Mouse (Mus musculus): ENCODE measurements around the gene 4930444G20Rik. TPM values are rescaled to one million over a fixed set of nuclear protein-coding genes. Genes with fewer than 3 reads are reported as not detected.
"Not testable (repeated sequence)": the region's sequence is repeated elsewhere in the genome, so short reads cannot be mapped to it uniquely, and the experiment has no call there.

Gene 4930444G20Rik
- total RNA-seq (2021): not detected
- long read RNA-seq, experiment 1: 0 reads
- long read RNA-seq, experiment 2: 0 reads

DNA sequence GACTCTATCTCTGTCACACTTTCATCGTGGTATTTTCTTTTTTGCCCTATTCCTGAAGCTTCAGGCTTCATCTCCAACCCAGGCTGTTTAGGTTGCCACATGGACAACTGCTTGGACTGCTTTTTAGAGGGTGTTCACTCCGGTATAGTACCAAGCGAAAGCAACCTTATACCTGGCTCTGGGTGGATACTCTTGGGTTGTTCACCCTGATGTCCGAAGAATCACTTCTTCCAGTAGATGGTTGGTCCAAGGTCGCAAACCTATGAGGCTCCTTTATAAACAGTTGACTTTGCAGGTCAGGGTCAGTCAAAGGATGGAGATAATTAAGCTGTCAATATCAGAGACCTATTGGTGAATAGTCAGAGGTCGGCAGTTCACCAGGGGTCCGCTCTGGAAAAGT lies at the start of gene 4930444G20Rik:
4930444G20Rik (minus strand) TSS at position 101 of the 400 bp plus-strand sequence.
- DNase-seq: not testable (repeated sequence)

DNA sequence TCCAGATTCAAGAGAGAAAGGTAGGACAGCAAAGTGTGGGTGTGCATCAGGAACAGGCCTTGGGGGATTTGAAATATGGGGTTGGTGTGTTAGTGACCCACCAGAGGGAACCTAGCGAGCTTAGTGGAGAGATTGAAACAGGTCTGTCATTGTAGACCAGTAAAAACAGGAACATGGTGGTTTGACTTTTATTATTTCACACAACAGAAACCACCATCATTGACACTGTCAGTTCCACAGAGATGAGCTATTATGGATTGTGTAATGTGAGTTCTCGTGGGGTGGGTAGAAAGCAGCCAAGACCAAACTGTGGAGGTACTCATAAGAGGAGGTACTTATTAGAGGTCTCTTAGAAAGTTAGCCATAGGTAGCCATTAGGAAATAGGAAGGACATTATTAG lies 6.7 kb upstream of the 4930444G20Rik start:
- DNase-seq: no peak

- peak in 1 of 2 experiments; percentile 32 for DNase-seq
Observed at GRCm38 (mm10) chr10:22072739-22073138, 4.9 kb upstream of the 4930444G20Rik start.

GRCm38 (mm10) chr10:22070576-22070975 lies 2.7 kb upstream of the 4930444G20Rik start:
- DNase-seq: peak in 1 of 2 experiments; percentile 3

GRCm38 (mm10) chr10:22070168-22070567 lies 2.3 kb upstream of the 4930444G20Rik start:
- DNase-seq: no peak

GRCm38 (mm10) chr10:22059415-22059814 lies 8.5 kb downstream of the 4930444G20Rik start:
- no peak for DNase-seq

DNA sequence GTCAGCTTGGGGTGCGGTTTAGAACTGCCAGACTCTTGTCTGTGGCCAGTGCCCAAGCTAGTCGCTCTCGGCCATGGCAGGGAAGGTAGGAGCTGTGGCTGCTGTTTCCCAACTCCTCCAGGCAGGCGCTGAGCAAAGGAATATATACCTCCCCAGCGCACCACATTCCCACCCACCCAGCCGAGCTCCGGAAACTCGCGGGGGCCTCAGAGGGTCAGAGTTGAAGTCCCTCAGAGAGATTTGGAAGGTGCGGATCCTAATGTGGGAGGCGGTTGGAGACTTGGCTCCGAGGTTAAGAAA lies 8.9 kb downstream of the 4930444G20Rik start:
- no peak for DNase-seq

DNA sequence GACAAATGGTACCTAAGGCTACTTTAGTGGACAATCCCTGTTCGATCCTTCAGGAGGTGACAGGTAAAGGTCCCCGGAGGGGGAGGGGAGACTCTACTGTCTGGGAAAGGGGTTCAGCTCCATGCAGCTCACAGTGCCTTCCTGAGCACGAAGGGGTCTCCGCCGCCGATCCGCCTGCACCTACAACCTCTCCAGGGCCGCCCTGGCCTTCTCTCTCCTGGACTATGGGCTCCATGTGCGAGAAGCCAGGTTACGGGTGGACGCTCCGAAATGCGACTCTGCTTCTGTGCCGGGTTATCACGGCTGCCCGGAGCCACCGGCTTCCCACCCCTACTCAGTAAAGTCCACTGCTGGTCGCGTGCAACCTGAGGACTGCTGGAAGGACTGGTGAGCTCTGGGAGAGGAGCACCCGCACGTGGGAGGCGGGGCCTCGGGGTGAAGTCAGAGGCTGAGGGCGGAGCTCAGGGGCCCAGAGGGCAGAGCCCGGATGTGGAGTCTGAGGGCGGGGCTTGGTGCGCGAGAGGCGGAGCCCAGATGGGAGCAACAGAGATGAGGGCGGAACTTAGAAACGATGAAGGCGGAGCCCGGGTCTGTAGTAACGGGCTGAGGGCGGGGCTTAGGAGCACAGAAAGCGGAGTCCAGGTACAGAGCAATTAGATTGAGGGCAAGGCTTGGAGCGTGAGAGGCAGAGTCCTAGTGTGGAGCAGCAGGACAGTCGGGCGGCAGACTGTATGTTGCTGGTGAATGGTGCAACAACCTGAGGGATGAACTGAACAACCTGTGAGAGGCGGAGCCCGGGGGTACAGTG lies 9.5 kb downstream of the 4930444G20Rik start:
- DNase-seq: peak; percentile 96 to 98

GRCm38 (mm10) chr10:22055308-22055707 lies 12.6 kb downstream of the 4930444G20Rik start:
- DNase-seq: no peak

DNA sequence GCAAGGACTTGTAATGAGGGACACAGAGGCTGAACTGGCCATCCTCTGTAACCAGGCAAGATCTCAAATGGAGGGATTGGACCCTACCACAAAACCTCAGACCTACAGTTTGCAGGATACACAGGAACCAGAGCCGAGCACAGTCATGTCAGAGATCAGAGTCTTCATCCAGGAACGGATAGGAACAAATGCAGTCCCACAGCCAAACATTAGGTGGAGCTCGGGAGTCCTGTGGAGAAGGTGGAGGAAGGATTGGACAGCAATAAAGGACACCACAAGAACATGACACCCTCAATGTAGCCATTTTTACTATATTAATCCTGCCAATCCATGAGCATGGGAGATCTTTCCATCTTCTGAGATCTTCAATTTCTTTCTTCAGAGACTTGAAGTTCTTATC lies 31.6 kb downstream of the 4930444G20Rik start:
- DNase-seq: peak; percentile 66 to 71

- peak in 1 of 2 experiments; percentile 15 for DNase-seq
Observed at GRCm38 (mm10) chr10:22034303-22034702, 33.6 kb downstream of the 4930444G20Rik start.

GRCm38 (mm10) chr10:22018618-22019017 lies 49.3 kb downstream of the 4930444G20Rik start:
- no peak for DNase-seq

- DNase-seq: peak in 1 of 2 experiments; percentile 27
Observed at GRCm38 (mm10) chr10:22017469-22018159, 50.3 kb downstream of the 4930444G20Rik start.

Other genes with a start within 250 kb of the 4930444G20Rik start
- gene Sgk1, start 185.9 kb downstream of the 4930444G20Rik start, total RNA-seq (2021): 100 to 1,000 TPM; 110 to 144 TPM
- 10 to 100 TPM; 11.2 to 12.8 TPM for gene E030030I06Rik, start 81.2 kb upstream of the 4930444G20Rik start, total RNA-seq (2021)
- gene Raet1e, start 90.5 kb upstream of the 4930444G20Rik start, total RNA-seq (2021): 1 to 10 TPM in 1 of 2 experiments, under 1 TPM in 1; 0.46 to 1.9 TPM
- gene H60b, start 90.5 kb upstream of the 4930444G20Rik start, total RNA-seq (2021): under 1 TPM in 1 of 2 experiments, not detected in 1; 0.46 TPM